Mouse (Mus musculus): ENCODE results near the gene Trpm3. TPM values are rescaled to one million over a fixed set of nuclear protein-coding genes. Genes with fewer than 3 reads are reported as not detected.

Trpm3 gene
- polyA plus RNA-seq, 1 experiment = 1.1 TPM

- Histone ChIP-seq H3K4me1 (ENCODE audit: control insufficient read depth, insufficient read depth, insufficient read length, low read length) (no peaks in the 10 kb centered on the region), H3K27ac (replicated peaks; ENCODE audit: low read depth, low read length) (no peak overlapping the region), H3K4me3 (ENCODE audit: insufficient read depth, low read depth, low read length) (no peak overlapping the region)
These were observed 379.7 kb downstream of the Trpm3 start for GRCm38 (mm10) chr19:22518508-22518907.

GRCm38 (mm10) chr19:22527944-22528343 lies 389.1 kb downstream of the Trpm3 start:
- Histone ChIP-seq H3K27ac (replicated peaks; ENCODE audit: low read depth, low read length) (no peak overlapping the region), H3K4me3 (ENCODE audit: insufficient read depth, low read depth, low read length) (no peak overlapping the region), H3K4me1 (ENCODE audit: control insufficient read depth, insufficient read depth, insufficient read length, low read length) (no peaks in the 10 kb centered on the region)

GRCm38 (mm10) chr19:22542990-22543709 lies 404.3 kb downstream of the Trpm3 start:
- H3K4me3 ChIP-seq (ENCODE audit: insufficient read depth, low read depth, low read length) = no peak overlapping the region
- H3K27ac ChIP-seq (replicated peaks; ENCODE audit: low read depth, low read length) = no peak overlapping the region
- H3K4me1 ChIP-seq (ENCODE audit: control insufficient read depth, insufficient read depth, insufficient read length, low read length) = no peaks in the 10 kb centered on the region

GRCm38 (mm10) chr19:22552179-22552578 lies 413.3 kb downstream of the Trpm3 start:
- no peaks in the 10 kb centered on the region for H3K4me1 ChIP-seq (ENCODE audit: control insufficient read depth, insufficient read depth, insufficient read length, low read length)

GRCm38 (mm10) chr19:22554421-22554941 lies 415.6 kb downstream of the Trpm3 start:
- Histone ChIP-seq H3K27ac (replicated peaks; ENCODE audit: low read depth, low read length) (no peak overlapping the region), H3K4me3 (ENCODE audit: insufficient read depth, low read depth, low read length) (no peak overlapping the region), H3K4me1 (ENCODE audit: control insufficient read depth, insufficient read depth, insufficient read length, low read length) (no peaks in the 10 kb centered on the region)

More at GRCm38 (mm10) chr19:22552179-22552578, 413.3 kb downstream of the Trpm3 start:
- Histone ChIP-seq H3K27ac (replicated peaks; ENCODE audit: low read depth, low read length) (no peak overlapping the region), H3K4me3 (ENCODE audit: insufficient read depth, low read depth, low read length) (no peak overlapping the region)

GRCm38 (mm10) chr19:22572396-22572795 lies 433.6 kb downstream of the Trpm3 start:
- Histone ChIP-seq H3K4me3 (ENCODE audit: insufficient read depth, low read depth, low read length) (no peak overlapping the region), H3K4me1 (ENCODE audit: control insufficient read depth, insufficient read depth, insufficient read length, low read length) (no peaks in the 10 kb centered on the region)

GRCm38 (mm10) chr19:22572849-22573248 lies 434.0 kb downstream of the Trpm3 start:
- Histone ChIP-seq H3K27ac (replicated peaks; ENCODE audit: low read depth, low read length) (no peak overlapping the region), H3K4me3 (ENCODE audit: insufficient read depth, low read depth, low read length) (no peak overlapping the region), H3K4me1 (ENCODE audit: control insufficient read depth, insufficient read depth, insufficient read length, low read length) (no peaks in the 10 kb centered on the region)

More at GRCm38 (mm10) chr19:22572396-22572795, 433.6 kb downstream of the Trpm3 start:
- H3K27ac ChIP-seq (replicated peaks; ENCODE audit: low read depth, low read length) = no peak overlapping the region

- Histone ChIP-seq H3K27ac (replicated peaks; ENCODE audit: low read depth, low read length) (no peak overlapping the region), H3K4me1 (ENCODE audit: control insufficient read depth, insufficient read depth, insufficient read length, low read length) (no peaks in the 10 kb centered on the region)
These were observed 443.4 kb downstream of the Trpm3 start for GRCm38 (mm10) chr19:22582120-22582745.

GRCm38 (mm10) chr19:22594492-22594891 lies 455.6 kb downstream of the Trpm3 start:
- Histone ChIP-seq H3K4me3 (ENCODE audit: insufficient read depth, low read depth, low read length) (no peak overlapping the region), H3K4me1 (ENCODE audit: control insufficient read depth, insufficient read depth, insufficient read length, low read length) (no peaks in the 10 kb centered on the region), H3K27ac (replicated peaks; ENCODE audit: low read depth, low read length) (no peak overlapping the region)

More at GRCm38 (mm10) chr19:22582120-22582745, 443.4 kb downstream of the Trpm3 start:
- no peak overlapping the region for H3K4me3 ChIP-seq (ENCODE audit: insufficient read depth, low read depth, low read length)

GRCm38 (mm10) chr19:22595246-22595645 lies 456.4 kb downstream of the Trpm3 start:
- no peak overlapping the region for H3K4me3 ChIP-seq (ENCODE audit: insufficient read depth, low read depth, low read length)

GRCm38 (mm10) chr19:22596715-22597114 lies 457.9 kb downstream of the Trpm3 start:
- H3K27ac ChIP-seq (replicated peaks; ENCODE audit: low read depth, low read length) = no peak overlapping the region
- H3K4me3 ChIP-seq (ENCODE audit: insufficient read depth, low read depth, low read length) = no peak overlapping the region

More at GRCm38 (mm10) chr19:22595246-22595645, 456.4 kb downstream of the Trpm3 start:
- no peak overlapping the region for H3K27ac ChIP-seq (replicated peaks; ENCODE audit: low read depth, low read length)
- H3K4me1 ChIP-seq (ENCODE audit: control insufficient read depth, insufficient read depth, insufficient read length, low read length) = no peaks in the 10 kb centered on the region

GRCm38 (mm10) chr19:22604322-22604721 lies 465.5 kb downstream of the Trpm3 start:
- Histone ChIP-seq H3K4me1 (ENCODE audit: control insufficient read depth, insufficient read depth, insufficient read length, low read length) (no peaks in the 10 kb centered on the region), H3K4me3 (ENCODE audit: insufficient read depth, low read depth, low read length) (no peak overlapping the region)

More at GRCm38 (mm10) chr19:22596715-22597114, 457.9 kb downstream of the Trpm3 start:
- no peaks in the 10 kb centered on the region for H3K4me1 ChIP-seq (ENCODE audit: control insufficient read depth, insufficient read depth, insufficient read length, low read length)

GRCm38 (mm10) chr19:22607985-22608684 lies 469.3 kb downstream of the Trpm3 start:
- H3K27ac ChIP-seq (replicated peaks; ENCODE audit: low read depth, low read length) = no peak overlapping the region
- H3K4me3 ChIP-seq (ENCODE audit: insufficient read depth, low read depth, low read length) = no peak overlapping the region
- no peaks in the 10 kb centered on the region for H3K4me1 ChIP-seq (ENCODE audit: control insufficient read depth, insufficient read depth, insufficient read length, low read length)

More at GRCm38 (mm10) chr19:22604322-22604721, 465.5 kb downstream of the Trpm3 start:
- H3K27ac ChIP-seq (replicated peaks; ENCODE audit: low read depth, low read length) = no peak overlapping the region

- Histone ChIP-seq H3K4me1 (ENCODE audit: control insufficient read depth, insufficient read depth, insufficient read length, low read length) (no peaks in the 10 kb centered on the region), H3K4me3 (ENCODE audit: insufficient read depth, low read depth, low read length) (no peak overlapping the region), H3K27ac (replicated peaks; ENCODE audit: low read depth, low read length) (no peak overlapping the region)
These were observed 472.8 kb downstream of the Trpm3 start for GRCm38 (mm10) chr19:22611621-22612020.

- no peaks in the 10 kb centered on the region for H3K4me1 ChIP-seq (ENCODE audit: control insufficient read depth, insufficient read depth, insufficient read length, low read length)
- H3K27ac ChIP-seq (replicated peaks; ENCODE audit: low read depth, low read length) = no peak overlapping the region
- H3K4me3 ChIP-seq (ENCODE audit: insufficient read depth, low read depth, low read length) = no peak overlapping the region
These were observed 476.5 kb downstream of the Trpm3 start for GRCm38 (mm10) chr19:22615367-22615766.
